Mouse (Mus musculus): Measurements from ENCODE around the gene Dmd. TPM values are rescaled to one million over a fixed set of nuclear protein-coding genes. Genes with fewer than 3 reads are reported as not detected.
"Not testable (repeated sequence)": the region's sequence is repeated elsewhere in the genome, so short reads cannot be mapped to it uniquely, and the experiment has no call there.

Dmd gene
- polyA plus RNA-seq, 1 experiment from 2014 or later, result 13.9 TPM

DNA sequence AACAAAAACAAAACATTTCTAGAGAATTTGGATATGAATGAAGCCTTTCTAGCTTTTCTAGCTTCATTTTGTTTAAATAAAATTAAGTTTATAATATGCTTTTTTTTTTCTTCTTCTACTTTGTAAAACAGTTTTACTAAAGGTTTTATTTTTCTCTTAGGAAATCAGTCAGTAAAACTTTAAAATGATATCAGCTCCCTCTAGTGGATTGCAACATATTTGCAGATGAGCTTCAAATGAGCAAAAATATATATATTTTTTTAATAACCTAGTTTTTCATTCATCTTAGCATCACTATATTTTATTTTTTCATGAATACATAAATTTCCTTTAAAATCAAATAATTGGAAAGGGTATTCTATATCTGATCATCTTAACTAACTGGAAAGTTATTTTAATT lies 838.7 kb downstream of the Dmd start:
- Histone ChIP-seq H3K36me3 (no peaks in the 10 kb centered on the region), H3K9me3 (replicated peaks) (no peaks in the 10 kb centered on the region), H3K4me1 (no peaks in the 10 kb centered on the region), H3K27ac (replicated peaks) (no peak overlapping the region), H3K4me3 (no peak overlapping the region), H3K27me3 (ENCODE audit: low read depth, poor library complexity, severe bottlenecking) (no peaks in the 10 kb centered on the region)
- DNase-seq (ENCODE audit: low spot score), result no peak

DNA sequence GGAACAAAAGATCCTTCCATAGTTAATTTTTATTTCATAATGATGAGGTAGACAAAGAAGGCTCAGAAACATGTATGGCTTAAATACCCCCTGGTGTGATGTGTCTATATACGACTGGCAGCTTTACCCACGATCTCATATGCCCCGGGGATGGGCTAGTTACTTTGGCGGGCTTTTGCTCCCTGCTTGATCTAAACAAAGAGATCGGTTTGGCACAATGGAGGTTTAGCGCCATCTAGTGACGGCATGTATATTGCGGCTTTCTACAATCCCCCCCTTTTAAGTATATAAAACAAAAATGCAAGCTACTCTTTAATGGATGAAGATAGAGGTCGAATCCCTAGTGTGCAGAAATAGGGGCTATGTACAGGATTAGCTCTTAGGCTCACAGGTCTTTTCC lies 918.8 kb downstream of the Dmd start:
- not testable (repeated sequence) for H3K9me3 ChIP-seq (replicated peaks); H3K4me1 ChIP-seq; H3K4me3 ChIP-seq; H3K27ac ChIP-seq (replicated peaks); H3K27me3 ChIP-seq (ENCODE audit: low read depth, poor library complexity, severe bottlenecking); H3K36me3 ChIP-seq
- DNase-seq (ENCODE audit: low spot score), result peak; percentile 12
- WGBS, result 56% methylated on average over 9 of the region's 9 CpGs

DNA sequence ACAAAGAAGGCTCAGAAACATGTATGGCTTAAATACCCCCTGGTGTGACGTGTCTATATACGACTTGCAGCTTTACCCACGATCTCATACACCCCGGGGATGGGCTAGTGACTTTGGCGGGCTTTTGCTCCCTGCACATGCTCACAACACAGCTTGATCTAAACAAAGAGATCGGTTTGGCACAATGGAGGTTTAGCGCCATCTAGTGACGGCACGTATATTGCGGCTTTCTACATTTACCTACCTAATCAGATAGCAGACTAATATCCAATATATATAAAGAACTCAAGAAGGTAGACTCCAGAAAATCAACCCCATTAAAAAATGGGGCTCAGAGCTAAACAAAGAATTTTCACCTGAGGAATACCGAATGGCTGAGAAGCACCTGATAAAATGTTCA lies 926.7 kb downstream of the Dmd start:
- DNase-seq (ENCODE audit: low spot score); H3K27ac ChIP-seq (replicated peaks); H3K36me3 ChIP-seq; H3K4me3 ChIP-seq; H3K27me3 ChIP-seq (ENCODE audit: low read depth, poor library complexity, severe bottlenecking); H3K9me3 ChIP-seq (replicated peaks); H3K4me1 ChIP-seq: not testable (repeated sequence)
- WGBS, result 87% methylated on average over 11 of the region's 11 CpGs

DNA sequence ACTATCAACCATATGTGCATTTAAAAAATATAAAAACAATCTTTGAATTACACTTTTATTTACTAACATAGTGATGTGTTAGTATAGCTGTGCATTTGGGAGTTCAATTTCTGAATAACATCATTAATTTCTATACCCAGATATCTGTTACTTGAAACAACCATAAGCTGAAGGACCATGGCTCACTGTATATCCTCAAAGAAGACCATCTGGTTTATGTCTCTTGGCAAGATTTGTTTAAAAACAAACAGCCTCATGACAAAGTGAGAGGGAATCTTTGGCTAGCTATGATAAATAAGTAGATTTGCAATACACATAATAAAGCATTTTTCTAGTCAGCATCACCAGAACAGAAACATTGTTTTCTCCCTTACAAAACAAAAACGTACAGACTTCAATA lies 1027.2 kb downstream of the Dmd start:
- no peak for DNase-seq (ENCODE audit: low spot score)
- H3K27me3 ChIP-seq (ENCODE audit: low read depth, poor library complexity, severe bottlenecking), result no peaks in the 10 kb centered on the region
- H3K9me3 ChIP-seq (replicated peaks), result no peaks in the 10 kb centered on the region
- no peak overlapping the region for H3K4me3 ChIP-seq
- no peaks in the 10 kb centered on the region for H3K4me1 ChIP-seq
- H3K36me3 ChIP-seq, result no peaks in the 10 kb centered on the region
- 79% methylated on average over 1 of the region's 1 CpGs for WGBS
- H3K27ac ChIP-seq (replicated peaks), result no peak overlapping the region

DNA sequence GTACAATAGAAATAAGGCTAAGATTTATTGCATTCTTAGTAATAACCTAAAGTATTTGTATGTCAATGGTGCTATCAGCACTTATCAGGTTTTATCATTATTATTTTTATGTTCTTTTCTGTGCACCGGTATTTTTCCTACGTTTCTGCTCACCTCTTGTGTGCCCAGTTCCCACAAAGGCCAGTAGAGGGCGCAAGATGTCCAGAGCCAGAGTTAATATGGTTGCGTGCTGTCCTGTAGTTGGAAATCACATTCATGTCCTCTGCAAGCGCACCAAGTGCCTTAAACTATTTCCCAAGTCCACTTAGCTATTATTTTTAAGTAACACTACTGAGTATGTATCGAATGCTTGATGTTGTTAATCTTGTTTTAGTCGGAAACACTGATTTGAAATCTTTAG lies 1052.6 kb downstream of the Dmd start:
- no peaks in the 10 kb centered on the region for H3K36me3 ChIP-seq
- no peaks in the 10 kb centered on the region for H3K9me3 ChIP-seq (replicated peaks)
- DNase-seq (ENCODE audit: low spot score), result peak; percentile 45
- no peaks in the 10 kb centered on the region for H3K4me1 ChIP-seq
- H3K27me3 ChIP-seq (ENCODE audit: low read depth, poor library complexity, severe bottlenecking), result no peaks in the 10 kb centered on the region
- no peak overlapping the region for H3K4me3 ChIP-seq
- no peak overlapping the region for H3K27ac ChIP-seq (replicated peaks)
- WGBS, result 38% methylated on average over 7 of the region's 7 CpGs

DNA sequence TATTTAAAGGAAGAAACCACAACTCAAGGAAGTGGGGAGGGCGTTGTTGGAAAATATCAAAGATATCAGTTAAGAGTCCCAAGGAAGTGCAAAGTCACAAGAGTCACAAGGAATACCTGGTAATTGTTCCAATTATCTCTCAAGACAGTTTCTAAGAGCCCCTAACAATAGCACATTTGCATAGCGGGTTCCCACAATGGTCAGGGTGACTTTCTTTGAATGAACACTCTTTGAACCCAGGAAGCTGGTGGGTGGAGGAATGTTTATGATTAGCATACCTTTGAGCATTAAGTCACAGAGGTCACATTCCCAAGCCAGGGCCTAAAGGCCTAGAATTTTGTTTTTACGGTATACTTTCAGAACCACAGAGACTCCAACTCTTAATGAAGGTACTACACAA lies 1113.8 kb downstream of the Dmd start:
- not testable (repeated sequence) for H3K36me3 ChIP-seq; H3K4me1 ChIP-seq; DNase-seq (ENCODE audit: low spot score); H3K4me3 ChIP-seq; H3K9me3 ChIP-seq (replicated peaks); H3K27ac ChIP-seq (replicated peaks); H3K27me3 ChIP-seq (ENCODE audit: low read depth, poor library complexity, severe bottlenecking)
- 90% methylated on average over 3 of the region's 3 CpGs for WGBS

DNA sequence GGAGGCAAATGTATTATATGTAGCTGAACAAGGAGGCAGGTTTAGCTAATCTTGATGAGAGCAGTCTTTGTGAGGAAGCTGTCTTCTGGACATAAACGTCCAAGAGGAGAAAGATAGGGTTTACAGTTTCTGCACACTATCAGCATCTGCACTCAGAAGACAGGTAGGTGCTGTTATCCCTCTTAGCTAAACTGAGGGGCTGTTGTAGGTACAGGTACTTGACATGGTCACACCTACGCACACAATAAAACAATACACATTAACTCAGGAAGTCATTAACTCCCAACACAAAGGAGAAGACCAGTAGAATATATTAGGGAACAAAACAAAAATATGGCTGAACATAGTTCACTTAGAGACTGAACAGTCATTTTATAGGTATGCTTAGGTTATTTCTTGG lies 1217.2 kb downstream of the Dmd start:
- H3K27ac ChIP-seq (replicated peaks), result no peak overlapping the region
- H3K36me3 ChIP-seq, result no peaks in the 10 kb centered on the region
- no peaks in the 10 kb centered on the region for H3K4me1 ChIP-seq
- H3K9me3 ChIP-seq (replicated peaks), result no peaks in the 10 kb centered on the region
- 78% methylated on average over 2 of the region's 2 CpGs for WGBS
- no peak for DNase-seq (ENCODE audit: low spot score)
- H3K4me3 ChIP-seq, result no peak overlapping the region
- no peaks in the 10 kb centered on the region for H3K27me3 ChIP-seq (ENCODE audit: low read depth, poor library complexity, severe bottlenecking)

DNA sequence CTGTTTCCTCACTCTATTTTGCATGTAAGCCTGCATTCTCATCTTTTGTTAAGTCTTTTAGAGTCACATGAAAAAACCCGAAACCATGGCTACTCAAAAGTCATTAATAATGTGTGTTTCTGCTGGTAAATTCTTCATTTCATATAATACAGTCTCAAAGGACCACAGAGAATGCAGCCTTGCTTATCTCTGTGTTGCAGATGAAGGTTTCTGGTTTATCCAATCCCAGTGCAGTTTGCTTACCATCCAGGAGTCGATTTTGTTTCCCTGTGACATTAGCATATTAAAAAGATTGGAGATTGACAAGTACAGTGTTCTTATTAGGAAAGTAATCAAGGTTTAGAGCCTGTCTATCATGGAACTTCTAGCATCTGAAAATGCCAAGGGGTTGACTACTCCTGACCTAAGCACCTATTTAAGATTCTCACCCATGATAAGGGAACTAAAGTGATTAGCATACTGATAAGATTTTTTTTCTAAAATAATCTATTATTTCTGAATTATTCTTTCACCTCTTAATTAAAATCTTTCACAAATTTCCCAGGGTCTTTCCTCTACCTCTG lies 1292.7 kb downstream of the Dmd start:
- 74% methylated on average over 2 of the region's 2 CpGs for whole genome bisulfite sequencing
- Histone ChIP-seq H3K4me1 (no peaks in the 10 kb centered on the region), H3K27ac (replicated peaks) (no peak overlapping the region), H3K4me3 (no peak overlapping the region), H3K27me3 (ENCODE audit: low read depth, poor library complexity, severe bottlenecking) (no peaks in the 10 kb centered on the region), H3K36me3 (no peaks in the 10 kb centered on the region), H3K9me3 (replicated peaks) (no peaks in the 10 kb centered on the region)
- no peak for DNase-seq (ENCODE audit: low spot score)

DNA sequence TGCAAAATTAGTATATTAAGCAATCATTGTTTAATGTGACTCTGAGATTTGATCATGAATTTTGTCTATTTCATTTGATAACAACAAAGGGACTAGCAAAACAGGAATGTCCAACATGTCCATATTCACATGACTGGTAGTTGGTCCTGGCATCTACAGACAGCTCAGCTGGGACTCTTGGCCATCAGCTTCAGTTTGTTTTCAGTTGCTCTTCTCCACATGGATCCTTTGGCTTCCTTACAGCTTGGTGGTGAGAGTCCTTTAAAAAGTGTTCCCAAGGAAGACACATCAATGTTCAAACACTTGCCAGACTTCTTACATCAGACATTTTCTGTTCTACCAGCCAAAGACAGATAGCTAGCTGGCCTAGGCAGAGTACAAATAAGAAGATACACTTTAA lies 1381.9 kb downstream of the Dmd start:
- no peak overlapping the region for H3K27ac ChIP-seq (replicated peaks)
- no peaks in the 10 kb centered on the region for H3K36me3 ChIP-seq
- H3K9me3 ChIP-seq (replicated peaks), result no peaks in the 10 kb centered on the region
- H3K4me3 ChIP-seq, result no peak overlapping the region
- no peaks in the 10 kb centered on the region for H3K27me3 ChIP-seq (ENCODE audit: low read depth, poor library complexity, severe bottlenecking)
- H3K4me1 ChIP-seq, result no peaks in the 10 kb centered on the region
- DNase-seq (ENCODE audit: low spot score), result no peak

DNA sequence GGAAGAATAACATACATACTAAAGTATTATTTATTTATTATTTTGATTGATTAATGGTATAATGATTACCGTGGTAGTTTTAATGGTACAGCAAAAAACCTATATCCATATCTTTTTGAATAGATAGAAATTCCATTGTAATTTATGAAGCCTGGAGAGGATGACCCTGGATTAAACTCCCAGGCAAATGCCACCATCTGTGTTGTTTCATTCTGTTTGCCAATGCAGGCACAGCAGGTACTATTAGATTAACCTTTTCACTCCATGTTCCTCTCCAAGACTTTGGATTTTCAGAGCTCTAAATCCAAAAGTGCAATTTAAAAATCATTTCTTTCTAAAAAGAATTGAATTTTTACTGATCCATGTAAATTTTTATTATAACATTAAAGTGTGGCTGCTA lies 1383.5 kb downstream of the Dmd start:
- Histone ChIP-seq H3K4me1 (no peaks in the 10 kb centered on the region), H3K9me3 (replicated peaks) (no peaks in the 10 kb centered on the region), H3K4me3 (no peak overlapping the region), H3K27ac (replicated peaks) (no peak overlapping the region), H3K27me3 (ENCODE audit: low read depth, poor library complexity, severe bottlenecking) (no peaks in the 10 kb centered on the region), H3K36me3 (no peaks in the 10 kb centered on the region)
- no peak for DNase-seq (ENCODE audit: low spot score)
- 93% methylated on average over 1 of the region's 1 CpGs for WGBS

DNA sequence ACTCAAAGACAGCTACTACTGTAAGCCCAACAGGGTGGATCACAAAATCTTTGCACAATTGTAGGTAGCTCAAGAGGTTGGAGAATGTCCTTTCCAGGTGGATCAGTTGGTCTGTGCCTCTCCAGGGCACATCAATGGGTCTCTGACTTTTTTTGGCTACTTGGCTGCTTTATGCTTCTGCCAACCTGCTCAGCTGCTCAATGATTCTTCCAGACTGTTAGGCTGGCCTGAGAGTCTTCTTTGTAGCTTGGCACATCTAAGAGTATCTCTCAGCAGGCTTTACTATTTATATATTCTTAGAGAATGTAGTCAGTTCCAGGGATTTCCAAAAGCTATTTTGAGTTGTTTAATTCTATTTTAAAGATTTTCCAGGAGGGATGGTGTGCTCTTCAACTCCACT lies 1416.3 kb downstream of the Dmd start:
- H3K9me3 ChIP-seq (replicated peaks), result no peaks in the 10 kb centered on the region
- H3K27ac ChIP-seq (replicated peaks), result no peak overlapping the region
- no peak for DNase-seq (ENCODE audit: low spot score)
- no peaks in the 10 kb centered on the region for H3K27me3 ChIP-seq (ENCODE audit: low read depth, poor library complexity, severe bottlenecking)
- no peak overlapping the region for H3K4me3 ChIP-seq
- no peaks in the 10 kb centered on the region for H3K36me3 ChIP-seq
- no peaks in the 10 kb centered on the region for H3K4me1 ChIP-seq

DNA sequence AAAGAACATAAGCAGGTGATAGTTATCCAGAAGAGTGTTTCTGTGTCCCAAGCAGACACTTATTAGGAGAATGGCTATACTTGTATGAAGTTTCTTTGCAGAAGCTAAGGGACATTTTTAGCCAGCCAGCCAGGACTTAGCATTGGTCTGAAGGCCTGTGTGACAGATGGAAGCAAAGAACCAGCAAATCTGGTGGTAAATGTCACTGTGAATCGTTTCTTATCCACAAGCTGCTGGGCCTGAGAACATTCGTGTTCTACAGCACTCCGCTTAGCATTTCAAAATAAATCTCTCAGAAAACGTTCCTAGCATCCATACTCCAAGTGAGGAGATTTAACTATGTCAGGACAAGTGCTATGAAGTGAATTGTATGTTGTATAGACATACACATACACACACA lies 1486.9 kb downstream of the Dmd start:
- DNase-seq (ENCODE audit: low spot score), result no peak

DNA sequence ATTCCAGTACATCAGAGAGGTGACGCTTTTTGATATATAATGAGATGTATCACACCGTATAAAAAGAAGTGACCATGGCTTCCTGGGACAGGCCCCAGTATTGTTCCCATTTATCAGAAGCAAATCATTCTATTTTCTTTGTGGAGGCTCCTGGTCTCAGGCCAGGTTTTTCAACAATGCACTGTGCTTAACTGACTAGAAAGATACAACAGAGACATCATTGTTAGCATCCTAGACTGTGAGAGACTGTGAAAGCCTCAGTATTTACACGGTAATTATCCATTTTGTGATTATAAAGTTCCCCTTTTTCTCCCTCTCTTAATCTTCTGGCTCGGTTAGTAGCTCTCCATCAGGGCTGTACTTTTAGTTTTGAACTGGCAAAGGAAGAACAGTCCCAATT lies 1487.9 kb downstream of the Dmd start:
- Histone ChIP-seq H3K27ac (replicated peaks) (no peak overlapping the region), H3K27me3 (ENCODE audit: low read depth, poor library complexity, severe bottlenecking) (no peaks in the 10 kb centered on the region), H3K36me3 (no peaks in the 10 kb centered on the region), H3K4me3 (no peak overlapping the region), H3K9me3 (replicated peaks) (no peaks in the 10 kb centered on the region), H3K4me1 (no peaks in the 10 kb centered on the region)
- DNase-seq (ENCODE audit: low spot score), result no peak
- WGBS, result 55% methylated on average over 4 of the region's 4 CpGs

More for the DNA sequence above, 1486.9 kb downstream of the Dmd start:
- 78% methylated on average over 4 of the region's 4 CpGs for WGBS
- no peak overlapping the region for H3K27ac ChIP-seq (replicated peaks)
- H3K4me3 ChIP-seq, result no peak overlapping the region
- H3K36me3 ChIP-seq, result no peaks in the 10 kb centered on the region
- H3K4me1 ChIP-seq, result no peaks in the 10 kb centered on the region
- no peaks in the 10 kb centered on the region for H3K9me3 ChIP-seq (replicated peaks)
- H3K27me3 ChIP-seq (ENCODE audit: low read depth, poor library complexity, severe bottlenecking), result no peaks in the 10 kb centered on the region

DNA sequence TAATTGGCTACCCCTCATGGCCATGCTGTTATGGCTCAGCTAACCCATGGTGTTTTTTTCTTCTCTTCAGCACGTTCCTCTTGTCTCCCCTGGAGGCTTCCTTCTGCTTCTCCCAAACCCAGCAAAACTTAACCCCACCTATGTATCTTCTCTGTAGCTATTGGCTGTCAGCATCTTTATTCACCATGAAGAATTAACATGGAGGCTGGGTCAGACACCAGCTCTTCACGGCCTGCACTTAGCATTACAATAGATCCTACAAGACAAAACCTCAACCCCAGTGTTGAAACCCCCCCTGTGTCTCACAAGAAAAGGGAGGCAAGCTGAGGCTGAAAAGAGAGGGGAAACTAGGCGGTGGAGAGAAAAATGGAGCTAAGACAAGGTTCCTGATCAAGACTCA lies 1494.3 kb downstream of the Dmd start:
- Histone ChIP-seq H3K27me3 (ENCODE audit: low read depth, poor library complexity, severe bottlenecking) (no peaks in the 10 kb centered on the region), H3K36me3 (no peaks in the 10 kb centered on the region), H3K4me3 (no peak overlapping the region), H3K27ac (replicated peaks) (no peak overlapping the region), H3K4me1 (no peaks in the 10 kb centered on the region), H3K9me3 (replicated peaks) (no peaks in the 10 kb centered on the region)
- DNase-seq (ENCODE audit: low spot score), result peak; percentile 10
- WGBS, result 44% methylated on average over 3 of the region's 3 CpGs
